Mouse (Mus musculus) kidney, postnatal 0 days (tissue): Measurements from ENCODE around the gene D430041D05Rik. TPM values are rescaled to one million over a fixed set of nuclear protein-coding genes. Genes with fewer than 3 reads are reported as not detected.

ENCODE experiments used
- ATAC-seq: fragments of 200-750 bp; cut with Nextera tagmentation; replicated peaks from 2 replicates; pipeline ENCODE4 v1.8.0; 2017; ENCODE audit warnings: low read depth, moderate number of reproducible peaks, moderate TSS enrichment, moderate library complexity; ENCODE audit not compliant: low FRiP score
- DNase-seq: peaks from one replicate; pipeline ENCODE4 v3.0.0-alpha.2; 2016; ENCODE audit warnings: low spot score
- H3K27ac ChIP-seq: fragments of 300-500 bp; sonication (generic); 2 replicates; pipeline ENCODE4 v1.5.1; 2014; ENCODE audit warnings: mild to moderate bottlenecking
- H3K27me3 ChIP-seq: fragments of 300-500 bp; sonication (generic); 2 replicates; pipeline ENCODE4 v1.6.1; 2014; ENCODE audit warnings: low read length, mixed read lengths; ENCODE audit not compliant: insufficient read depth
- H3K36me3 ChIP-seq: fragments of 300-500 bp; sonication (generic); 2 replicates; pipeline ENCODE4 v1.6.1; 2014; ENCODE audit warnings: low read length, mixed read lengths; ENCODE audit not compliant: insufficient read depth
- H3K4me1 ChIP-seq: fragments of 300-500 bp; sonication (generic); replicated peaks from 2 replicates; pipeline ENCODE4 v1.6.1; 2014; ENCODE audit warnings: antibody characterized with exemption, low read length, mixed read lengths; ENCODE audit not compliant: insufficient read depth
- H3K4me2 ChIP-seq: fragments of 300-500 bp; sonication (generic); 2 replicates; pipeline ENCODE4 v1.6.1; 2014; ENCODE audit warnings: mild to moderate bottlenecking, low read length, moderate library complexity, mixed read lengths
- H3K4me3 ChIP-seq: fragments of 300-500 bp; sonication (generic); replicated peaks from 2 replicates; pipeline ENCODE4 v1.5.1; 2014; ENCODE audit warnings: low read depth, low read length
- H3K9ac ChIP-seq: fragments of 300-500 bp; sonication (generic); 2 replicates; pipeline ENCODE4 v1.6.1; 2014; ENCODE audit warnings: low read depth, low read length
- H3K9me3 ChIP-seq: fragments of 300-500 bp; sonication (generic); replicated peaks from 2 replicates; pipeline ENCODE4 v1.6.1; 2016; ENCODE audit warnings: low read length, inconsistent platforms, mixed read lengths
- CTCF ChIP-seq: IDR thresholded peaks from 2 replicates; pipeline ENCODE4 v1.5.1; 2016; ENCODE audit warnings: antibody characterized with exemption, low read depth, mild to moderate bottlenecking, moderate library complexity
- WGBS: fragments of 180-500 bp; shearing (Covaris S2); extraction: QIAGEN DNeasy Blood & Tissue Kit; methylation state at CpG from one replicate; pipeline ENCODE4 v1.1.7; 2014; 5-methylcytosine and 5-hydroxymethylcytosine counted together
- polyA plus RNA-seq: library from polyadenylated mRNA; unstranded; fragments of >200 nt; fragmentation: Nextera tagmentation; extraction: Ambion mirVana; gene quantifications from 2 replicates; pipeline ENCODE4 v1.2.1, GENCODE M21; 2015

D430041D05Rik gene
- polyA plus RNA-seq, 1 experiment from 2014 or later, result 0.22 TPM

DNA sequence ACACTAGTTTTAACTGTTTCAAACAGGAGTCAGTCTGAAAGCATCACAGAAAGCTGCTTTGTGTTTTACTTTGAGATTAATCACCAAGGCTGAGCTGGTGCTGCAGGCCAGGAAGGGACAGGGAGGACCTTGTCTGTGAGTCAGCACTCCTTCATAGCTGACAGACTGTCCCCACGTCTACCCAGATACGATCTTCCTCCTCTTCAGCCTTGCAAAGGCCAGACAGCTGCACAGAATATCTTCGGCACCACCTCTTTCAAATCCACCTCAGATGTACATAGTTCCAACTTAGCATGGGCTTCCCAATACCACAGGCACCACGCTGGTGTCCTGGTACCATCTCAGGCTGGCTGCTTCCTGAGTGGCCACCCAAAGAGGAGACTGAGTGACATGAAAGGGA, 232.6 kb downstream of the D430041D05Rik start:
- H3K36me3 ChIP-seq, result no peaks in the 10 kb centered on the region
- H3K4me2 ChIP-seq, result no peak overlapping the region
- ATAC-seq, result no peak
- no peak overlapping the region for H3K9ac ChIP-seq
- H3K4me1 ChIP-seq, result no peaks in the 10 kb centered on the region
- no peak for DNase-seq
- 84% methylated on average over 4 of the region's 4 CpGs for WGBS
- no peaks in the 10 kb centered on the region for H3K27me3 ChIP-seq
- no peaks in the 10 kb centered on the region for H3K9me3 ChIP-seq
- H3K27ac ChIP-seq, result no peak overlapping the region
- no peak for TF ChIP-seq CTCF
- H3K4me3 ChIP-seq, result no peak overlapping the region

DNA sequence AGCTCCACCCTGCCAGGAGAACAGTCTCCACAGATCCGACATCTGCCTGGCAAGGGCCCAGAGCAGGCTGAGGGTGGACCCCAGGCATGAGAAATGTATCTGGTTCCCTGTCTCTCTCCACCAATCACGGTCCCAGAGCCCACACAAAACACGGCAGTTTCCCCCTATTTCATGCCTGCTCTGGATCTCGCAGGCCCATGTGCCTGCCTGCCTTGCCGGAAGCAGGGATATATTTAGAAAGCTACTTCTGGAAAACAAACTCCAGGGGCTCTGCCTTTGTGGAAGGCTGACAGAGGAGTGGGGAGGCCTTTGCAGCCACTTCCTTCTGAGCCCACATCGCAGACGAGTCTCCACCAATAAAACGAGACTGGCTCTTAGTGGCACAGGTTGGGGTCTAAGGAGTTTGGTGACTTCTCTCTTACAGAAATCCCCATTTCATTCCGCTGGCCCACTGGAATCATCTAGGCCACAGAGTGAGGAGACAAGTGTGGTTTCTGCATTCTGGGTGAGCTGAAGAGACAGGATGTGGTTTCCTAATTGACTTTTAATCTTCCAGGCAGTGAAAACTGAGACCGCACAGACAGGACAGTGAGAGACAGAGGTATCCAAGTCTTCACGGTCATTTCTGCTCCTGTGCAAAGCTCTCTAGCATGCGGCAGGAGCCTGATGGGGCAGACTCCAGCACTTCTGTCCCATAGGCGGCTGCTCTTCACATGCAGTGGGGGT, 233.7 kb downstream of the D430041D05Rik start:
- no peak overlapping the region for H3K4me3 ChIP-seq
- 25% methylated on average over 13 of the region's 13 CpGs for WGBS
- 0 out of 2 replicates have a peak overlapping the region, but pooled peaks have one; percentile 47 for H3K27ac ChIP-seq
- no peaks in the 10 kb centered on the region for H3K9me3 ChIP-seq
- H3K27me3 ChIP-seq, result no peaks in the 10 kb centered on the region
- H3K36me3 ChIP-seq, result no peaks in the 10 kb centered on the region
- H3K9ac ChIP-seq, result no peak overlapping the region
- H3K4me2 ChIP-seq, result no peak overlapping the region
- peak; percentile 66 for DNase-seq
- ATAC-seq, result no peak
- no peak for TF ChIP-seq CTCF
- H3K4me1 ChIP-seq, result no peaks in the 10 kb centered on the region

DNA sequence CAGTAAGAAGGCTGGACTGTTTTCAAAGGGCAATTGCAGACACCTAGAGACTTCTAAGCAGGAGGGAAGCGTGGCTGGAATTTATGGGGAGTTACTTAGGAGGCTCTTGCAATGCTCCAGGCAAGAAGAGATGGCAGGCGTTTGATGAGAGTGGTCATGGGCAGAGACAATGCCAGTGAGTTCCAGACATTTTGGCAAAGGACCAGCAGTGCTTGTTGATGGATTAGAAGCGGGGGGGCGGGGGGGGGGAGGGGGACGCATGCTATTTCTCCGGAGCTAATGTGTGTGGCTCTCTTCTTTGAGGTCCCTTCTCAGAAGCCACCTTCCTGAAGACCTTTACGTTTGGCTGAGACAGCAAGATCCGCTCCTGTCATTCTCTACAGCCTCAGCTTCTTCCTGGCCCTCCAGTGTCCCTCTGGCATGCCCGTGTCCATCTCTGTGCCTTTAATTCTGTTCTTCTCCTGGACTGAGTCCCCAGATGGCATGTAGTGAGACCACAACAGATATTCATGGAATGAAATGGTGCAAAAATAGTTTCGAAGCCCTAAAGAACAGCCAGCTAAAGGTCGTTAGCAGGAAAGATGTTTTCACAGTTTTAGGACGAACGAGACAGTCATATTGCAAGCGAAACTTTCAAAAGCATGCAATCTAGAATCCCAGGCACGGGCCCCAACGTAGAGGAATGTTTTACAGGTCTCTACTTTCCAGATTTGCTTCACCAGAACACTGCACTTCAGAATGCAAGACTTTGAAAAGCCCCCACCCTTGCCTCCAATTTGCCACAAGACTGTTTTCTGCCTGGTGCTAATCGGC, 234.4 kb downstream of the D430041D05Rik start:
- no peak for ATAC-seq
- H3K9me3 ChIP-seq, result no peaks in the 10 kb centered on the region
- no peak for TF ChIP-seq CTCF
- no peaks in the 10 kb centered on the region for H3K36me3 ChIP-seq
- H3K9ac ChIP-seq, result no peak overlapping the region
- H3K4me1 ChIP-seq, result no peaks in the 10 kb centered on the region
- no peak for DNase-seq
- H3K4me2 ChIP-seq, result no peak overlapping the region
- H3K27me3 ChIP-seq, result no peaks in the 10 kb centered on the region
- 57% methylated on average over 17 of the region's 17 CpGs for WGBS
- H3K4me3 ChIP-seq, result no peak overlapping the region
- 0 out of 2 replicates have a peak overlapping the region, but pooled peaks have one; percentile 47 for H3K27ac ChIP-seq

DNA sequence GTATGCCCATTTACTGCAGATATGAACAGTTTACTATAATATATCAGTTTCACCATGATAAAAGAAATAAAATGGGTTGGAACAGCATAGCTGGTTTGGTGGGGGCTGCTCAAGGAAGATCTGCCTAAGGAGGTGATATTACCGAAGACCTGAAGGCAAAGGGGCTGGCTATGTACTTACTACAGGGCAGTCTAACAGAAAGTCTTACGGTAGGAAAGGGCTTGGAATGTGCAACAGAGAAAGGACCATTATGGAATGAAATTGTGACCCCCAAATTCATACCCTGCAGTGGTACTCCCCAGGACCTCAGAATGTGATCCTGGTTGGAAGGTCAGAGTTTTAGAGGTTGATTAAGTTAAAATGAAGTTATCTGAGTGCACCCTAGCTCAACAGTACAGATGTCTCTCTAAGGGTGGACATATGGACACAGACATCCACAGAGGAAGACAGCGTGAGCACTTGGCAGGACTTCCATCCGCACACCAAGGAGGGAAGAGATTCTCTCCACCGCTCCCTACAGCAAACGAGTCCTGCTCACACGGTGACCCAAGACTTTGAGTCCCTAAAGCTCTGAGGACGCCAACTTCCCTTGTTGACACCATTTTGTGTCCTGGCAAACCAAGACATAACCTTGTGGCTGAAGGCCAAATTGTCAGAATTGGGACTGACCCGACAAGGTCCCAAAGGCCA, 235.2 kb downstream of the D430041D05Rik start:
- no peak for DNase-seq
- no peak for TF ChIP-seq CTCF
- 84% methylated on average over 9 of the region's 9 CpGs for WGBS
- H3K9me3 ChIP-seq, result no peaks in the 10 kb centered on the region
- no peaks in the 10 kb centered on the region for H3K27me3 ChIP-seq
- no peak overlapping the region for H3K4me3 ChIP-seq
- H3K4me2 ChIP-seq, result no peak overlapping the region
- H3K27ac ChIP-seq, result no peak overlapping the region
- no peak for ATAC-seq
- H3K36me3 ChIP-seq, result no peaks in the 10 kb centered on the region
- H3K4me1 ChIP-seq, result no peaks in the 10 kb centered on the region
- H3K9ac ChIP-seq, result no peak overlapping the region

DNA sequence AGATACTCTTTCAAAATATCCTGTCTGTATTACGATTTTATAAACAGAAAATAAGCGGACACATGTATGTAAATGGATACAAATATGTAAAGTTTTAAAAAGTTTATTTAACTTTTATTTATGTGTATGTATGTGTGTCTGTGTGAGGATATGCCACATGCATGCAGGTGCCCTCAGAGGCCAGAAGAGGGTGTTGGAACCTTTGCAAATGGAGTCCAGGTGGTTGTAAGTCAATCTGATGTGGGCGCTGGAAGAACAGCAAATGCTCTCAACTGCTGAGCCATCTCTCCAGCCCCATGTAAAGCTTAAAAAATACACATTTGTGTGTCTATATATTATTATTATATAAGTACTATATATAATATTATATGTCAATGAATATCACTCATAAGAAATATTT, 237.4 kb downstream of the D430041D05Rik start:
- DNase-seq (no peak), ATAC-seq (no peak)
- H3K9me3 ChIP-seq, result no peaks in the 10 kb centered on the region
- H3K36me3 ChIP-seq, result no peaks in the 10 kb centered on the region
- H3K4me1 ChIP-seq, result no peaks in the 10 kb centered on the region
- WGBS, result 96% methylated on average over 3 of the region's 3 CpGs
- no peak for TF ChIP-seq CTCF
- no peak overlapping the region for H3K4me3 ChIP-seq
- no peaks in the 10 kb centered on the region for H3K27me3 ChIP-seq
- no peak overlapping the region for H3K4me2 ChIP-seq
- H3K27ac ChIP-seq, result no peak overlapping the region
- H3K9ac ChIP-seq, result no peak overlapping the region

DNA sequence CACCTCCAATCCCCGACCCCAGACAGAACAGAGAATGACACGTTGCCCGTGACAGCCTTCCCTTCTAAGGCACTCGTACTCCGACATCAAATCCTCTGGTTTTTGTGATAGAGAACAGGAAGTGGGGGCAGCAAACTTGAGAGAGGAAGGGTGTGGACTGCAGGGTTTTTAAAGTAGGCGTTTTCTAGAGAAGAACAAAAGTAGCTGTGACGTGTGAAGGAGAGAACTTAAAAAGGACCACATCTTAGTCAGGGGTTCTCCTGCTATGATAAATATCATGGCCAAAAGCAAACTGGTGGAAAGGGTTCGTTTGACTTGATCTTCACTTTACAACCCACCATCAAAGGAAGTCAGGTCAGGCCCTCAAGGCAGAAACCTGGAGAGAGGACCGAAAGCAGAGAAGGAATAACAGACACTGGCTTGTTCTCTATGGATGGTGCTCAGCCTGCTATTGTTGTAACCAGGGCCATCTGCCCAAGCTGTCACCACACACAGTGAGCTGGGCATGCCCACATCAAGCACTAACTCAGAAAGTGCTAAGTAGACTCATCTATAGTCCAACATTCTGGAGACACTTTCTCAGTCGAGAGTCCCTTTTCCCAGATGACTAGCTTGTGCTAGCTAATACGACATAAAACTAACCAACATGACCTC, 238.0 kb downstream of the D430041D05Rik start:
- H3K27ac ChIP-seq, result no peak overlapping the region
- H3K4me2 ChIP-seq, result no peak overlapping the region
- H3K36me3 ChIP-seq, result no peaks in the 10 kb centered on the region
- DNase-seq (no peak), ATAC-seq (no peak)
- H3K4me3 ChIP-seq, result no peak overlapping the region
- H3K9me3 ChIP-seq, result no peaks in the 10 kb centered on the region
- no peak overlapping the region for H3K9ac ChIP-seq
- no peaks in the 10 kb centered on the region for H3K4me1 ChIP-seq
- WGBS, result 55% methylated on average over 11 of the region's 11 CpGs
- no peak for TF ChIP-seq CTCF
- no peaks in the 10 kb centered on the region for H3K27me3 ChIP-seq
